Mouse (Mus musculus) heart, adult 10 weeks (tissue): ENCODE measurements around the gene Bcar3. TPM values are rescaled to one million over a fixed set of nuclear protein-coding genes. Genes with fewer than 3 reads are reported as not detected.

Experiments used
- polyA plus RNA-seq: library from polyadenylated mRNA; stranded (reverse); fragments of 350-450 nt; fragmentation: Illumina TruSeq; extraction: RNeasy Lipid Tissue Mini Kit (QIAGEN cat#74804); gene quantifications from one replicate; pipeline ENCODE4 v1.2.3, GENCODE M21; 2014; ENCODE audit warnings: low read depth, low replicate concordance

Gene Bcar3
- polyA plus RNA-seq = 6.2 TPM

DNA sequence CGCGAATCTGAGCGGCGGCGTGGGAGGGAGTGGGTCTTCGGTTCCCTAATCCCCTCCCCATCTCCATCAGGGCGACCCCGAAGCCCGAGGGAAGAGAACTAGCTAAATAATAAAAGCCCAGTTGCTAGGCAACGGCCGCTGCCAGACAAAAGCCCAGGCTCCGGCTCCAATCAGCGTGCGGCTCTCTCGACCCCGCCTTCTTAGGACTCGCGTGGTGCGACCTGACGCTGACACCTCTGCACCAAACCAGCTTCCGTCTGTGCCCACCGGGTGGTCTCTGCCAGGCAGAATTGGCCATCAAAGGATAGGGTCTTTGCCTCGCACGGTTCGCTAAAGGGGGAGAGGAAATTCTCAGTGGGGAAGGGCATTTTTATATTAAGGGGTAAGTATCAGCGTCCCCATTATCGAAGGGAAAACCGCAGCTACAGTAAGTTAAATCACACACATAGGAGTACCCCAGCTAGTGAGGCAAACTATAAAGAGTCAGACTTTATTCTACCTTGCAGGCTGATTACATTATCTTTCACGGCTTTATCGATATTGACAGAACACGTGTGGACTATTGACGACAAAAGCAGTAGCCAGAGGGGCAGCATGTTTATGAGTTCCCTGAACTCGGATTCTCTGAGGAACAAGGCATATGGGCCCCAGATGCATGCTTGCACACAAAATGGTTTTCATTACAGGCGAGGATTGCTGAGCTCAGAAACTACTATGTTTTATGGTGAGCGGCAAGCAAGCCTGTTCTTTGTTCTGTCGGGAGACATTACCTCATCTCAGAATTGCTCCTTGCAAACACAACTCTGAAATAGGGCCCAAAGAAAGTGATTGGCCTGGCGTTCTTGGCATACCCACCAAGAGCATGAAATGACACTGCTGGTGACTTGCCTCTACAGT lies at the start of gene Bcar3:
TSS of gene Bcar3 (plus strand) at position 183 of the 897 bp plus-strand sequence.

DNA sequence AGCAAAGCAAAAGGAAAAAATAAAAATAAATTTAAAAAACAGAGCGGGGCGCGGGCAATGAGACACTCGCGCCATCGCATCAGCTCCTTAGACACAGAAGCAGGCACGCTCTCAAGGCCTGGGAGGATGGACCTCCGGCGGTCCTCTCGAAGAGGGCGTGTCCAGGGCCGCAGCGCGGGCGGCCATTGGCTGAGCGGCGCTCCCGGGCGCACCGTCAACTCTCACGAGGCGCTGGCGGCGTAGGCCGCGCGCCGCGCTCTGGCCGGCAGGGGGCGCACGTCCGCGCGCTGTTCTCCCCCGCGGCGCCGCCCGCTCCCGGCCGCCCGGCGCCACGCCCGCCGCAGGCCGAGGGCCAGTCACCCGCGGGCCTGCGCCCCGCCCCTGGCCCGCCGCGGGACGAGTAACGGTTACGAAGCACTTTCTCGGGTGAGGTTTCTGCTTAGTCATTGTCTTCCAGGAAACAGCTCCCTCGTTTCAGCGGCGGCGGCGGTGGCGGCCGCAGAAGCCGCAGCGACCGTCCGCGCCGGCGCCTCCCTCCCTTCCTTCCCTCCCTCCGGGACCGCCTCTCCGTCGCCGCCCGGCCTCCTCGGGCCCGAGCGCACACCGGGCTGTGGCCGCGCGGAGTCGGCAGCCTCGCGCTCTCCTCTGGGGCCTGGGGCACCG lies 48.6 kb upstream of the Bcar3 start, which contains the start of gene Gclm:
TSS of gene Gclm (plus strand) at position 343 of the 663 bp plus-strand sequence.

DNA sequence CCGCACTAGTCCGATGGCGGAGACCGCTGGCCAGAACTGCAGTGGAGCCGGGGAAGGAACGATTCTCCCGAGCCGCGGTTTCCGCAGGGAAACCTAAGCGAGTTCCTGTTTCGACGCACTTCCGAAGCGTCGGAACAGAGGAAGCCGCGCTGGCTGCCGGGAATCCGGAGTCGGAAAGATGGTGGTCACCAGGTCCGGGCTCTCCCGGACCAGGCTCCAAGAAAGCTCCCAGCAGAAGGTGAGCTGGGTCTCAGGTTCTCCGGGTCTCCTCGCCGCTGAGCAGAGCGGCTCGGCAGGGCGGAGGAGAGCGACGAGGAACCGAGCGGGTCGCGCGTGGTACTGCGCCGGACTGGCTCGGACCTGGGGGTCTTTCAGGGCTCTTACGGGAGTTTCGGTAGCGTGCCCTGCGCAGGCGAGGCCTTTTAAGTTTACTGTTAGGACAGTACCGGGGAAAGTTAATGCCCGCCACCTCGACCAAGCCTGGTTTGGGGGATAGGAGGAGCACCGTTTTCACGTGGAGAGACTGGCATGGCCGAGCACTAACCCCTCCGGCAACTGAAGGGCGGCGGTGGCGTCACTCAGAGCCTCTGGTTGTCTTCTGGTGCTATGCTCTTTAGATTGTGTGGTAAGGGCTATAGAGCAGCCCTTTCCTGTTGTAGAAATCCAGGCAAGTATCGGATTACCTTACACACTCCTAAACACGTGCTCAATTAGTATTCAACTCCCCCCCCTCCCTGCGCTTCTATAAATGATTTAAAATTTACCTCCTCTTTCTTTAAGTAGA lies 19.5 kb upstream of the Bcar3 start, which contains the start of gene Dnttip2:
TSS of gene Dnttip2 (plus strand) at position 148 of the 784 bp plus-strand sequence.

Other genes starting within 250 kb of the Bcar3 start
- 5.4 TPM for gene Abca4, start 249.7 kb upstream of the Bcar3 start, polyA plus RNA-seq
- 46.0 TPM for gene Gclm, start 48.6 kb upstream of the Bcar3 start, polyA plus RNA-seq
- gene Dnttip2, start 19.7 kb upstream of the Bcar3 start, polyA plus RNA-seq = 30.2 TPM